Mouse (Mus musculus): Measurements from ENCODE around the gene Gm44790. TPM values are rescaled to one million over a fixed set of nuclear protein-coding genes. Genes with fewer than 3 reads are reported as not detected.

The Gm44790 gene
- polyA plus RNA-seq, 1 experiment from 2014 or later, result not detected

- Histone ChIP-seq H3K27me3 (ENCODE audit: control insufficient read depth, insufficient read depth, low read length) (no peaks in the 10 kb centered on the region), H3K4me2 (no peak overlapping the region), H3K4me1 (ENCODE audit: control insufficient read depth, insufficient read depth, low read length) (peaks cover 17% of the 10 kb centered on the region), H3K9me3 (ENCODE audit: control insufficient read depth, low read length) (no peaks in the 10 kb centered on the region), H3K9ac (ENCODE audit: low read length) (no peak overlapping the region), H3K27ac (ENCODE audit: low read depth, low read length) (no peak overlapping the region), H3K36me3 (ENCODE audit: control insufficient read depth, insufficient read depth, low read length) (no peaks in the 10 kb centered on the region), H3K4me3 (ENCODE audit: low read depth, low read length) (no peak overlapping the region)
- ATAC-seq (ENCODE audit: low FRiP score) (no peak), DNase-seq (ENCODE audit: low spot score, missing footprints) (no peak)
- 78% methylated on average over 2 of the region's 2 CpGs for WGBS
These were observed 26.5 kb upstream of the Gm44790 start for GRCm38 (mm10) chr6:86399995-86400394.

GRCm38 (mm10) chr6:86400972-86401371 is 25.5 kb upstream of the Gm44790 start:
- no peak overlapping the region for H3K9ac ChIP-seq (ENCODE audit: low read length)
- no peak overlapping the region for H3K27ac ChIP-seq (ENCODE audit: low read depth, low read length)
- H3K27me3 ChIP-seq (ENCODE audit: control insufficient read depth, insufficient read depth, low read length), result no peaks in the 10 kb centered on the region
- no peaks in the 10 kb centered on the region for H3K36me3 ChIP-seq (ENCODE audit: control insufficient read depth, insufficient read depth, low read length)
- no peak for ATAC-seq (ENCODE audit: low FRiP score)
- H3K4me1 ChIP-seq (ENCODE audit: control insufficient read depth, insufficient read depth, low read length), result peaks cover 8% of the 10 kb centered on the region
- peak overlapping the region; percentile 33 for H3K4me2 ChIP-seq
- H3K9me3 ChIP-seq (ENCODE audit: control insufficient read depth, low read length), result no peaks in the 10 kb centered on the region
- DNase-seq (ENCODE audit: low spot score, missing footprints), result peak; percentile 91
- H3K4me3 ChIP-seq (ENCODE audit: low read depth, low read length), result no peak overlapping the region; the same call in 1 of the 2 replicates
- 10% methylated on average over 9 of the region's 9 CpGs for WGBS

- Histone ChIP-seq H3K9me3 (ENCODE audit: control insufficient read depth, low read length) (no peaks in the 10 kb centered on the region), H3K4me1 (ENCODE audit: control insufficient read depth, insufficient read depth, low read length) (peaks cover 8% of the 10 kb centered on the region), H3K9ac (ENCODE audit: low read length) (no peak overlapping the region), H3K4me3 (ENCODE audit: low read depth, low read length) (peak overlapping the region; percentile 87), H3K27ac (ENCODE audit: low read depth, low read length) (no peak overlapping the region), H3K27me3 (ENCODE audit: control insufficient read depth, insufficient read depth, low read length) (no peaks in the 10 kb centered on the region), H3K4me2 (peak overlapping the region; percentile 81), H3K36me3 (ENCODE audit: control insufficient read depth, insufficient read depth, low read length) (no peaks in the 10 kb centered on the region)
- 38% methylated on average over 12 of the region's 12 CpGs for WGBS
- DNase-seq (ENCODE audit: low spot score, missing footprints) (peak; percentile 87), ATAC-seq (ENCODE audit: low FRiP score) (no peak)
These were observed 23.5 kb upstream of the Gm44790 start for GRCm38 (mm10) chr6:86402681-86403607.

- Histone ChIP-seq H3K4me2 (peak overlapping the region; percentile 81), H3K36me3 (ENCODE audit: control insufficient read depth, insufficient read depth, low read length) (no peaks in the 10 kb centered on the region), H3K9me3 (ENCODE audit: control insufficient read depth, low read length) (no peaks in the 10 kb centered on the region), H3K27me3 (ENCODE audit: control insufficient read depth, insufficient read depth, low read length) (no peaks in the 10 kb centered on the region), H3K27ac (ENCODE audit: low read depth, low read length) (peak overlapping the region; percentile 100), H3K4me1 (ENCODE audit: control insufficient read depth, insufficient read depth, low read length) (peaks cover 8% of the 10 kb centered on the region), H3K4me3 (ENCODE audit: low read depth, low read length) (peak overlapping the region; percentile 87), H3K9ac (ENCODE audit: low read length) (peak overlapping the region; percentile 100)
- under 1% methylated on average over 15 of the region's 15 CpGs for WGBS
- peak; percentile 99 for DNase-seq (ENCODE audit: low spot score, missing footprints)
- peak; percentile 72 for ATAC-seq (ENCODE audit: low FRiP score)
These were observed 22.7 kb upstream of the Gm44790 start for GRCm38 (mm10) chr6:86403728-86404099.

GRCm38 (mm10) chr6:86404100-86404861 is 22.2 kb upstream of the Gm44790 start, which contains the start of gene Tia1:
Gene Tia1, plus strand, starts transcription at chr6:86404219.
- Histone ChIP-seq H3K4me2 (peak within 1 kb of the TSS; percentile 81), H3K27me3 (ENCODE audit: control insufficient read depth, insufficient read depth, low read length) (no peaks in the 10 kb centered on the region), H3K36me3 (ENCODE audit: control insufficient read depth, insufficient read depth, low read length) (no peaks in the 10 kb centered on the region), H3K27ac (ENCODE audit: low read depth, low read length) (peak within 1 kb of the TSS; percentile 100), H3K9me3 (ENCODE audit: control insufficient read depth, low read length) (no peaks in the 10 kb centered on the region), H3K4me3 (ENCODE audit: low read depth, low read length) (peak within 1 kb of the TSS; percentile 87), H3K9ac (ENCODE audit: low read length) (peak within 1 kb of the TSS; percentile 100), H3K4me1 (ENCODE audit: control insufficient read depth, insufficient read depth, low read length) (peaks cover 8% of the 10 kb centered on the region)
- WGBS, result under 1% methylated on average over 60 of the region's 62 CpGs
- peak; percentile 96 for ATAC-seq (ENCODE audit: low FRiP score)
- peak; percentile 99 for DNase-seq (ENCODE audit: low spot score, missing footprints)

GRCm38 (mm10) chr6:86404996-86405395 is 21.5 kb upstream of the Gm44790 start:
- peak; percentile 95 for DNase-seq (ENCODE audit: low spot score, missing footprints)
- Histone ChIP-seq H3K4me1 (ENCODE audit: control insufficient read depth, insufficient read depth, low read length) (peaks cover 8% of the 10 kb centered on the region), H3K4me3 (ENCODE audit: low read depth, low read length) (peak overlapping the region; percentile 87), H3K27ac (ENCODE audit: low read depth, low read length) (peak overlapping the region; percentile 100), H3K27me3 (ENCODE audit: control insufficient read depth, insufficient read depth, low read length) (no peaks in the 10 kb centered on the region), H3K36me3 (ENCODE audit: control insufficient read depth, insufficient read depth, low read length) (no peaks in the 10 kb centered on the region), H3K9ac (ENCODE audit: low read length) (peak overlapping the region; percentile 100), H3K4me2 (peak overlapping the region; percentile 81), H3K9me3 (ENCODE audit: control insufficient read depth, low read length) (no peaks in the 10 kb centered on the region)
- WGBS, result under 1% methylated on average over 11 of the region's 11 CpGs
- ATAC-seq (ENCODE audit: low FRiP score), result no peak

GRCm38 (mm10) chr6:86406306-86406705 is 20.2 kb upstream of the Gm44790 start:
- no peaks in the 10 kb centered on the region for H3K9me3 ChIP-seq (ENCODE audit: control insufficient read depth, low read length)
- peak overlapping the region; percentile 42; the same call in 1 of the 2 replicates for H3K9ac ChIP-seq (ENCODE audit: low read length)
- H3K4me2 ChIP-seq, result peak overlapping the region; percentile 81
- peaks cover 5% of the 10 kb centered on the region; the same call in 1 of the 2 replicates for H3K4me1 ChIP-seq (ENCODE audit: control insufficient read depth, insufficient read depth, low read length)
- no peaks in the 10 kb centered on the region for H3K27me3 ChIP-seq (ENCODE audit: control insufficient read depth, insufficient read depth, low read length)
- H3K27ac ChIP-seq (ENCODE audit: low read depth, low read length), result no peak overlapping the region
- H3K36me3 ChIP-seq (ENCODE audit: control insufficient read depth, insufficient read depth, low read length), result no peaks in the 10 kb centered on the region
- peak overlapping the region; percentile 14; the same call in 1 of the 2 replicates for H3K4me3 ChIP-seq (ENCODE audit: low read depth, low read length)
- DNase-seq (ENCODE audit: low spot score, missing footprints), result no peak
- no peak for ATAC-seq (ENCODE audit: low FRiP score)

GRCm38 (mm10) chr6:86418711-86419110 is 7.7 kb upstream of the Gm44790 start:
- Histone ChIP-seq H3K4me3 (ENCODE audit: low read depth, low read length) (no peak overlapping the region), H3K9ac (ENCODE audit: low read length) (no peak overlapping the region), H3K9me3 (ENCODE audit: control insufficient read depth, low read length) (no peaks in the 10 kb centered on the region), H3K27ac (ENCODE audit: low read depth, low read length) (no peak overlapping the region), H3K4me1 (ENCODE audit: control insufficient read depth, insufficient read depth, low read length) (no peaks in the 10 kb centered on the region), H3K4me2 (no peak overlapping the region), H3K27me3 (ENCODE audit: control insufficient read depth, insufficient read depth, low read length) (no peaks in the 10 kb centered on the region), H3K36me3 (ENCODE audit: control insufficient read depth, insufficient read depth, low read length) (peaks cover 27% of the 10 kb centered on the region)
- DNase-seq (ENCODE audit: low spot score, missing footprints) (no peak), ATAC-seq (ENCODE audit: low FRiP score) (no peak)
- WGBS, result 92% methylated on average over 6 of the region's 6 CpGs

GRCm38 (mm10) chr6:86419239-86419638 is 7.2 kb upstream of the Gm44790 start:
- no peaks in the 10 kb centered on the region for H3K27me3 ChIP-seq (ENCODE audit: control insufficient read depth, insufficient read depth, low read length)
- H3K4me2 ChIP-seq, result no peak overlapping the region
- no peaks in the 10 kb centered on the region for H3K9me3 ChIP-seq (ENCODE audit: control insufficient read depth, low read length)
- H3K36me3 ChIP-seq (ENCODE audit: control insufficient read depth, insufficient read depth, low read length), result peaks cover 29% of the 10 kb centered on the region
- no peak overlapping the region for H3K9ac ChIP-seq (ENCODE audit: low read length)
- 96% methylated on average over 3 of the region's 3 CpGs for WGBS
- ATAC-seq (ENCODE audit: low FRiP score) (no peak), DNase-seq (ENCODE audit: low spot score, missing footprints) (no peak)
- no peak overlapping the region for H3K4me3 ChIP-seq (ENCODE audit: low read depth, low read length)
- H3K4me1 ChIP-seq (ENCODE audit: control insufficient read depth, insufficient read depth, low read length), result no peaks in the 10 kb centered on the region
- H3K27ac ChIP-seq (ENCODE audit: low read depth, low read length), result no peak overlapping the region
